ENCODE assay signal across 7 mouse cellular contexts in the genomic region with DNA sequence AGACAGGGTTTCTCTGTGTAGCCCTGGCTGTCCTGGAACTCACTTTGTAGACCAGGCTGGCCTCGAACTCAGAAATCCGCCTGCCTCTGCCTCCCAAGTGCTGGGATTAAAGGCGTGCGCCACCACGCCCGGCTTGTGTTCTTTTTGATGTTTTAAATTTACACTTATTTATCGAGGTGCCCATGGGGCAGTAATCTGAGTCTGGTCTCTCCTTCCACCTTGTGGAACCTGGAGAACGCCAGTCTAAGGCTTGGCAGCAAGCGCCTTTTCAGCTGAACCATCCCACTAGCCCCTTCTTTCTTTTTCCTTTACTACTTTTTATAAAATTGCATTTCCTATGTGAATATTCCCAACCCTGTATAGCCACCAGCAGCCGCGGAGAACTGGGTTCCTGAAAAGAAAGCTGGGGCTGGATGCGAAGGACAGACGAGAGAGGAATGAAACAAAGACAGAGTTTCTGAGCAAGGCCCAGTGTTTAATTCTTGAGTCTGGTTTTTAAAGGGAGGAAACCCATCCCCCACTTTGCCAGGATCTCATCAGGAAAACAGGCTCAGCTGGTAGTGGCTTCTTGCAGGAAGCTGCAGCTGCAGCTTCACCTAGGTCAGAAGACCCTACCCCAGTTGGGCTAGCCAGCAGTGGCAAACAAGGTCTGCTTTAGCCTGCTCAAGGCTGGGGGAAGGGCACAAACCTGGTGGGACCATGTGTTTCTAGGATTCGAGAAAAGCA. TPM values are rescaled to one million over a fixed set of nuclear protein-coding genes. Genes with fewer than 3 reads are reported as not detected.
DNase-seq lines count a peak whose midpoint lies in the region; ATAC-seq and TF ChIP-seq lines count a peak whose summit lies in the region.

No protein-coding gene starts in this region.

- no peaks in the 10 kb centered on the region for H3K27me3 ChIP-seq in cerebellum, adult 2 months (ENCODE audit: control insufficient read depth, insufficient read depth, low read length)
- H3K27me3 ChIP-seq in heart, embryonic 13.5 days (replicated peaks): peaks cover 6% of the 10 kb centered on the region
- no peaks in the 10 kb centered on the region for H3K27me3 ChIP-seq in limb, embryonic 12.5 days
- no peaks in the 10 kb centered on the region for H3K27me3 ChIP-seq in neural tube, embryonic 15.5 days (replicated peaks)

- TF ChIP-seq POLR2A in cerebellum, adult 2 months (IDR thresholded peaks at IDR 0.05; ENCODE audit: borderline replicate concordance, insufficient read depth, low read length): no peak

- no peak for TF ChIP-seq CTCF in cerebellum, adult 2 months (IDR thresholded peaks at IDR 0.05; ENCODE audit: borderline replicate concordance, insufficient read depth, low read depth, low read length)

- peaks cover 22% of the 10 kb centered on the region for H3K36me3 ChIP-seq in heart, embryonic 13.5 days
- H3K36me3 ChIP-seq in limb, embryonic 12.5 days: peaks cover 24% of the 10 kb centered on the region
- peaks cover 9% of the 10 kb centered on the region for H3K36me3 ChIP-seq in neural tube, embryonic 15.5 days

- ATAC-seq in heart, embryonic 13.5 days (ENCODE audit: extremely low read depth, insufficient number of reproducible peaks, low FRiP score, low TSS enrichment): no peak
- ATAC-seq in limb, embryonic 12.5 days (ENCODE audit: insufficient number of reproducible peaks, insufficient read depth, low FRiP score, low TSS enrichment, low read depth): no peak
- no peak for ATAC-seq in neural tube, embryonic 15.5 days (ENCODE audit: low FRiP score)
- no peak for ATAC-seq in erythroid progenitor cell, adult 5-6 weeks (replicated peaks; ENCODE audit: low FRiP score, poor library complexity, severe bottlenecking)

- peaks cover 10% of the 10 kb centered on the region; the same call in 1 of the 2 replicates for H3K9me3 ChIP-seq in heart, embryonic 13.5 days
- peaks cover 21% of the 10 kb centered on the region for H3K9me3 ChIP-seq in limb, embryonic 12.5 days
- no peaks in the 10 kb centered on the region for H3K9me3 ChIP-seq in neural tube, embryonic 15.5 days (replicated peaks)

- peak; percentile 19 to 25 for DNase-seq in right cerebral cortex, postnatal 10 days (ENCODE audit: low spot score in 2 of 2)
- DNase-seq in right cerebral cortex, adult 18-20 months: no peak
- DNase-seq in cerebellum, adult 2 months: peak; percentile 12 to 41

- H3K9ac ChIP-seq in heart, embryonic 13.5 days: peak overlapping the region; percentile 87
- peak overlapping the region; percentile 78 for H3K9ac ChIP-seq in limb, embryonic 12.5 days (replicated peaks)
- H3K9ac ChIP-seq in neural tube, embryonic 15.5 days (replicated peaks): peak overlapping the region; percentile 75

- peak overlapping the region; percentile 52 for H3K4me3 ChIP-seq in cerebellum, adult 2 months (replicated peaks; ENCODE audit: insufficient read depth, low read depth, low read length)
- H3K4me3 ChIP-seq in heart, embryonic 13.5 days: peak overlapping the region; percentile 73
- peak overlapping the region; percentile 73 for H3K4me3 ChIP-seq in limb, embryonic 12.5 days (replicated peaks)
- H3K4me3 ChIP-seq in neural tube, embryonic 15.5 days (replicated peaks): peak overlapping the region; percentile 81

- peak overlapping the region; percentile 80 for H3K4me2 ChIP-seq in heart, embryonic 13.5 days
- peak overlapping the region; percentile 58 for H3K4me2 ChIP-seq in limb, embryonic 12.5 days
- peak overlapping the region; percentile 61 for H3K4me2 ChIP-seq in neural tube, embryonic 15.5 days

- H3K4me1 ChIP-seq in cerebellum, adult 2 months (ENCODE audit: control insufficient read depth, insufficient read depth, low read length): peaks cover 3% of the 10 kb centered on the region; the same call in 1 of the 2 replicates
- H3K4me1 ChIP-seq in heart, embryonic 13.5 days: peaks cover 21% of the 10 kb centered on the region
- H3K4me1 ChIP-seq in limb, embryonic 12.5 days (replicated peaks): peaks cover 10% of the 10 kb centered on the region
- peaks cover 19% of the 10 kb centered on the region for H3K4me1 ChIP-seq in neural tube, embryonic 15.5 days

- H3K27ac ChIP-seq in cerebellum, adult 2 months (ENCODE audit: insufficient read depth, low read length): no peak overlapping the region
- peak overlapping the region; percentile 85 for H3K27ac ChIP-seq in heart, embryonic 13.5 days (replicated peaks)
- H3K27ac ChIP-seq in limb, embryonic 12.5 days: peak overlapping the region; percentile 62
- H3K27ac ChIP-seq in neural tube, embryonic 15.5 days (replicated peaks): peak overlapping the region; percentile 89

- WGBS in cerebellum, adult 2 months: 29% methylated on average over 14 of the region's 14 CpGs
- 32% methylated on average over 14 of the region's 14 CpGs for WGBS in heart, embryonic 13.5 days
- 37% methylated on average over 14 of the region's 14 CpGs for WGBS in limb, embryonic 12.5 days
- 40% methylated on average over 14 of the region's 14 CpGs for WGBS in neural tube, embryonic 15.5 days

RNA-seq across cellular contexts. Expression of a gene that starts 0.8 kb away (rescaled TPM):
- 20.6 and 24.0 TPM in 2 replicates for polyA plus RNA-seq in cerebellum, adult 2 months (2012; rRNA removed)
- polyA plus RNA-seq in heart, embryonic 13.5 days (2015; fragmentation: Nextera tagmentation; extraction: Ambion mirVana): 11.1 and 11.2 TPM in 2 replicates
- polyA plus RNA-seq in limb, embryonic 12.5 days (2016; fragmentation: Nextera tagmentation; extraction: Ambion mirVana): 19.2 and 20.7 TPM in 2 replicates
- polyA plus RNA-seq in neural tube, embryonic 15.5 days (2015; fragmentation: Nextera tagmentation; extraction: Ambion mirVana): 13.8 and 19.4 TPM in 2 replicates
- total RNA-seq in erythroid progenitor cell, adult 5-6 weeks (2015; ENCODE audit: low replicate concordance): 20.1 and 23.8 TPM in 2 replicates
- total RNA-seq in erythroid progenitor cell, adult 5-6 weeks (2017; ENCODE audit: low replicate concordance): 3.8 and 7.7 TPM in 2 replicates

RNA-seq across cellular contexts. Expression of a gene that starts 43.2 kb away (rescaled TPM):
- polyA plus RNA-seq in cerebellum, adult 2 months (2012; rRNA removed): 20.8 and 21.8 TPM in 2 replicates
- polyA plus RNA-seq in heart, embryonic 13.5 days (2015; fragmentation: Nextera tagmentation; extraction: Ambion mirVana): 23.8 and 25.1 TPM in 2 replicates
- 30.9 and 32.8 TPM in 2 replicates for polyA plus RNA-seq in limb, embryonic 12.5 days (2016; fragmentation: Nextera tagmentation; extraction: Ambion mirVana)
- polyA plus RNA-seq in neural tube, embryonic 15.5 days (2015; fragmentation: Nextera tagmentation; extraction: Ambion mirVana): 33.5 and 35.1 TPM in 2 replicates
- 15.9 and 26.4 TPM in 2 replicates for total RNA-seq in erythroid progenitor cell, adult 5-6 weeks (2015; ENCODE audit: low replicate concordance)
- total RNA-seq in erythroid progenitor cell, adult 5-6 weeks (2017; ENCODE audit: low replicate concordance): 4.6 and 21.3 TPM in 2 replicates

RNA-seq across cellular contexts. Expression of a gene that starts 43.2 kb away (rescaled TPM):
- polyA plus RNA-seq in cerebellum, adult 2 months (2012; rRNA removed): 8.0 and 9.0 TPM in 2 replicates
- 1.6 and 3.3 TPM in 2 replicates for polyA plus RNA-seq in heart, embryonic 13.5 days (2015; fragmentation: Nextera tagmentation; extraction: Ambion mirVana)
- 10.0 and 10.2 TPM in 2 replicates for polyA plus RNA-seq in limb, embryonic 12.5 days (2016; fragmentation: Nextera tagmentation; extraction: Ambion mirVana)
- polyA plus RNA-seq in neural tube, embryonic 15.5 days (2015; fragmentation: Nextera tagmentation; extraction: Ambion mirVana): 13.5 and 17.1 TPM in 2 replicates
- 1.7 and 11.9 TPM in 2 replicates for total RNA-seq in erythroid progenitor cell, adult 5-6 weeks (2015; ENCODE audit: low replicate concordance)
- 4.7 and 5.0 TPM in 2 replicates for total RNA-seq in erythroid progenitor cell, adult 5-6 weeks (2017; ENCODE audit: low replicate concordance)

RNA-seq across cellular contexts. Expression of a gene that starts 57.8 kb away (rescaled TPM):
- 0.18 and 0.24 TPM in 2 replicates for polyA plus RNA-seq in cerebellum, adult 2 months (2012; rRNA removed)
- 0.60 TPM in 2 replicates for polyA plus RNA-seq in heart, embryonic 13.5 days (2015; fragmentation: Nextera tagmentation; extraction: Ambion mirVana)
- polyA plus RNA-seq in limb, embryonic 12.5 days (2016; fragmentation: Nextera tagmentation; extraction: Ambion mirVana): 0.66 and 1.3 TPM in 2 replicates
- 1.2 and 1.3 TPM in 2 replicates for polyA plus RNA-seq in neural tube, embryonic 15.5 days (2015; fragmentation: Nextera tagmentation; extraction: Ambion mirVana)
- 6.1 and 10.9 TPM in 2 replicates for total RNA-seq in erythroid progenitor cell, adult 5-6 weeks (2015; ENCODE audit: low replicate concordance)
- 2.7 and 7.0 TPM in 2 replicates for total RNA-seq in erythroid progenitor cell, adult 5-6 weeks (2017; ENCODE audit: low replicate concordance)
